Mouse (Mus musculus): ENCODE results near the gene App. TPM values are rescaled to one million over a fixed set of nuclear protein-coding genes. Genes with fewer than 3 reads are reported as not detected.

Gene App
- total and polyA plus RNA-seq, 2 experiments, result 28.9 to 29.9 TPM

GRCm38 (mm10) chr16:85088126-85088525 is 85.4 kb downstream of the App start:
- WGBS, result 89% methylated on average over 10 of the region's 10 CpGs
- no peak overlapping the region for H3K9ac ChIP-seq (ENCODE audit: low read depth, low read length)
- no peaks in the 10 kb centered on the region for H3K4me1 ChIP-seq (ENCODE audit: control insufficient read depth, insufficient read depth, low read length)
- no peak for DNase-seq (ENCODE audit: extremely low read depth, low read depth, low spot score)
- H3K27me3 ChIP-seq (ENCODE audit: control insufficient read depth, insufficient read depth, low read length), result no peaks in the 10 kb centered on the region
- H3K36me3 ChIP-seq (ENCODE audit: control insufficient read depth, insufficient read depth, low read length), result no peaks in the 10 kb centered on the region
- H3K79me2 ChIP-seq (ENCODE audit: control insufficient read depth, insufficient read depth, low read length), result no peaks in the 10 kb centered on the region
- no peak overlapping the region for H3K4me3 ChIP-seq (ENCODE audit: insufficient read depth, low read depth, low read length)
- H3K27ac ChIP-seq (replicated peaks; ENCODE audit: insufficient read depth, low read depth, low read length), result no peak overlapping the region
- TF ChIP-seq CTCF (IDR thresholded peaks at IDR 0.05; ENCODE audit: low read depth, low read length) (no peak), POLR2A (IDR thresholded peaks at IDR 0.05; ENCODE audit: extremely low read depth, insufficient read depth, low read length) (no peak)

- Histone ChIP-seq H3K4me3 (ENCODE audit: insufficient read depth, low read depth, low read length) (no peak overlapping the region), H3K27me3 (ENCODE audit: control insufficient read depth, insufficient read depth, low read length) (no peaks in the 10 kb centered on the region), H3K9ac (ENCODE audit: low read depth, low read length) (no peak overlapping the region), H3K4me1 (ENCODE audit: control insufficient read depth, insufficient read depth, low read length) (no peaks in the 10 kb centered on the region), H3K27ac (replicated peaks; ENCODE audit: insufficient read depth, low read depth, low read length) (no peak overlapping the region), H3K79me2 (ENCODE audit: control insufficient read depth, insufficient read depth, low read length) (no peaks in the 10 kb centered on the region), H3K36me3 (ENCODE audit: control insufficient read depth, insufficient read depth, low read length) (no peaks in the 10 kb centered on the region)
- 75% methylated on average over 14 of the region's 14 CpGs for WGBS
- DNase-seq (ENCODE audit: extremely low read depth, low read depth, low spot score), result no peak
- TF ChIP-seq CTCF (IDR thresholded peaks at IDR 0.05; ENCODE audit: low read depth, low read length), result no peak
- TF ChIP-seq POLR2A (IDR thresholded peaks at IDR 0.05; ENCODE audit: extremely low read depth, insufficient read depth, low read length), result no peak
Observed at GRCm38 (mm10) chr16:85086303-85086702, 87.3 kb downstream of the App start.

- peak; percentile 58 for DNase-seq (ENCODE audit: extremely low read depth, low read depth, low spot score)
- Histone ChIP-seq H3K4me1 (ENCODE audit: control insufficient read depth, insufficient read depth, low read length) (no peaks in the 10 kb centered on the region), H3K79me2 (ENCODE audit: control insufficient read depth, insufficient read depth, low read length) (no peaks in the 10 kb centered on the region), H3K27ac (replicated peaks; ENCODE audit: insufficient read depth, low read depth, low read length) (no peak overlapping the region), H3K36me3 (ENCODE audit: control insufficient read depth, insufficient read depth, low read length) (no peaks in the 10 kb centered on the region), H3K27me3 (ENCODE audit: control insufficient read depth, insufficient read depth, low read length) (no peaks in the 10 kb centered on the region), H3K9ac (ENCODE audit: low read depth, low read length) (no peak overlapping the region), H3K4me3 (ENCODE audit: insufficient read depth, low read depth, low read length) (no peak overlapping the region)
- no peak for TF ChIP-seq CTCF (IDR thresholded peaks at IDR 0.05; ENCODE audit: low read depth, low read length)
- TF ChIP-seq POLR2A (IDR thresholded peaks at IDR 0.05; ENCODE audit: extremely low read depth, insufficient read depth, low read length), result no peak
- WGBS, result 33% methylated on average over 6 of the region's 6 CpGs
Observed at GRCm38 (mm10) chr16:85085902-85086301, 87.7 kb downstream of the App start.

GRCm38 (mm10) chr16:85084152-85084551 is 89.4 kb downstream of the App start:
- no peak for DNase-seq (ENCODE audit: extremely low read depth, low read depth, low spot score)
- WGBS, result 92% methylated on average over 1 of the region's 1 CpGs
- H3K79me2 ChIP-seq (ENCODE audit: control insufficient read depth, insufficient read depth, low read length), result no peaks in the 10 kb centered on the region
- H3K27ac ChIP-seq (replicated peaks; ENCODE audit: insufficient read depth, low read depth, low read length), result no peak overlapping the region
- TF ChIP-seq CTCF (IDR thresholded peaks at IDR 0.05; ENCODE audit: low read depth, low read length), result no peak
- TF ChIP-seq POLR2A (IDR thresholded peaks at IDR 0.05; ENCODE audit: extremely low read depth, insufficient read depth, low read length), result no peak
- H3K4me1 ChIP-seq (ENCODE audit: control insufficient read depth, insufficient read depth, low read length), result no peaks in the 10 kb centered on the region
- H3K9ac ChIP-seq (ENCODE audit: low read depth, low read length), result no peak overlapping the region
- no peaks in the 10 kb centered on the region for H3K36me3 ChIP-seq (ENCODE audit: control insufficient read depth, insufficient read depth, low read length)
- no peaks in the 10 kb centered on the region for H3K27me3 ChIP-seq (ENCODE audit: control insufficient read depth, insufficient read depth, low read length)
- no peak overlapping the region for H3K4me3 ChIP-seq (ENCODE audit: insufficient read depth, low read depth, low read length)

- H3K4me1 ChIP-seq (ENCODE audit: control insufficient read depth, insufficient read depth, low read length), result peaks cover 6% of the 10 kb centered on the region
- TF ChIP-seq POLR2A (IDR thresholded peaks at IDR 0.05; ENCODE audit: extremely low read depth, insufficient read depth, low read length) (no peak), CTCF (IDR thresholded peaks at IDR 0.05; ENCODE audit: low read depth, low read length) (no peak)
- DNase-seq (ENCODE audit: extremely low read depth, low read depth, low spot score), result peak; percentile 87
- H3K4me3 ChIP-seq (ENCODE audit: insufficient read depth, low read depth, low read length), result no peak overlapping the region
- H3K27ac ChIP-seq (replicated peaks; ENCODE audit: insufficient read depth, low read depth, low read length), result no peak overlapping the region
- no peaks in the 10 kb centered on the region for H3K79me2 ChIP-seq (ENCODE audit: control insufficient read depth, insufficient read depth, low read length)
- H3K36me3 ChIP-seq (ENCODE audit: control insufficient read depth, insufficient read depth, low read length), result peaks cover 2% of the 10 kb centered on the region
- WGBS, result 29% methylated on average over 2 of the region's 2 CpGs
- H3K27me3 ChIP-seq (ENCODE audit: control insufficient read depth, insufficient read depth, low read length), result no peaks in the 10 kb centered on the region
- no peak overlapping the region for H3K9ac ChIP-seq (ENCODE audit: low read depth, low read length)
Observed at GRCm38 (mm10) chr16:85075330-85075729, 98.2 kb downstream of the App start.

GRCm38 (mm10) chr16:85074889-85075288 is 98.7 kb downstream of the App start:
- Histone ChIP-seq H3K27ac (replicated peaks; ENCODE audit: insufficient read depth, low read depth, low read length) (no peak overlapping the region), H3K4me1 (ENCODE audit: control insufficient read depth, insufficient read depth, low read length) (peaks cover 6% of the 10 kb centered on the region), H3K36me3 (ENCODE audit: control insufficient read depth, insufficient read depth, low read length) (peaks cover 2% of the 10 kb centered on the region), H3K4me3 (ENCODE audit: insufficient read depth, low read depth, low read length) (no peak overlapping the region), H3K9ac (ENCODE audit: low read depth, low read length) (no peak overlapping the region), H3K27me3 (ENCODE audit: control insufficient read depth, insufficient read depth, low read length) (no peaks in the 10 kb centered on the region), H3K79me2 (ENCODE audit: control insufficient read depth, insufficient read depth, low read length) (no peaks in the 10 kb centered on the region)
- no peak for DNase-seq (ENCODE audit: extremely low read depth, low read depth, low spot score)
- WGBS, result 23% methylated on average over 6 of the region's 6 CpGs
- no peak for TF ChIP-seq CTCF (IDR thresholded peaks at IDR 0.05; ENCODE audit: low read depth, low read length)
- no peak for TF ChIP-seq POLR2A (IDR thresholded peaks at IDR 0.05; ENCODE audit: extremely low read depth, insufficient read depth, low read length)

Data from liver, adult 2 months (tissue).